Mouse (Mus musculus) cerebellum, postnatal 36 days (tissue): ENCODE results near the gene Slc44a5.
"Not testable (repeated sequence)": the region's sequence is repeated elsewhere in the genome, so short reads cannot be mapped to it uniquely, and the experiment has no call there.

Experiments used
- DNase-seq, 2 experiments: peaks; one replicate each; pipeline ENCODE4 v3.0.0; 2021 to 2022; ENCODE audit warnings: mixed read lengths in 2 of 2

The Slc44a5 gene

GRCm38 (mm10) chr3:154110528-154110927, 137.3 kb downstream of the Slc44a5 start:
- no peak for DNase-seq

DNA sequence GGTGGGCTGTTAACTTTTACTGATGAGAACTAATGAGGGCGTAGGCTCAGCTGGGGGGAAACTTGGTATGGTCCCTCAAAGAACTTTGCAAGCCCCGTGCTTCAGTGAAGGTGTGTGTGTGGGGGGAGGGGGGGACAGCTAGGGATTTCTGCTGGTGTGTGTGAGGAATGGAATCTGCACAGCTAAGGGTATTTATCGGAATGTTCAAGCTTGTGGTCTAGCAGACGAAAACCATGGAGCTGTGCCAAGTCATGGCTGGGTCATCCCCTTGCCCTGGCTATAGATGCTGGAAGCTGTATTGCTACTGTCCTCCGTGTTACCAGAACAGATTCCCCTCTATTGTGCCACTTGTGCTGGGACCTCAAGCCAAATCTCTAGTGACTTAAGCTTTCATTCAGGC, 138.0 kb downstream of the Slc44a5 start:
- DNase-seq: no peak

DNA sequence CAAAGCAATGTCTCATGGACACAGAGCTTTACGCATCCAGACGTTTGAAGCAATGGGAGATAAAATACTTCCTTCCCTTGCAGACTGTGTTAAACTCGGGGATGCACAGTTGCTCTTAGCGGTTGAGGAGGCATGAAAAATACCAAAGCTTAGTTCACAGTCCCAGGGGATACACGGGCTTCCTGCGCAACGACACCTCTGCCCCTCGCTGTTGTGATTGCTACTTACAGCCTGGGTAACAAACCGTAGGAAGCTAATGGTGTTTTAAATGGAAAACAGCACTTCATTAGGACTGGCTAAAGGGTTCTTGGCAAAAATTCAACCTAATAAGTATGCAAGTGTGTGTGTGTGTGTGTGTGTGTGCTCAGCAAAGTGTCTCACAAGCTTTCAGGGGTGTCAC, 141.8 kb downstream of the Slc44a5 start:
- DNase-seq: no peak

- no peak for DNase-seq
These were observed 142.2 kb downstream of the Slc44a5 start for GRCm38 (mm10) chr3:154115478-154115877.

- DNase-seq: no peak
These were observed 142.8 kb downstream of the Slc44a5 start for GRCm38 (mm10) chr3:154116000-154116399.

DNA sequence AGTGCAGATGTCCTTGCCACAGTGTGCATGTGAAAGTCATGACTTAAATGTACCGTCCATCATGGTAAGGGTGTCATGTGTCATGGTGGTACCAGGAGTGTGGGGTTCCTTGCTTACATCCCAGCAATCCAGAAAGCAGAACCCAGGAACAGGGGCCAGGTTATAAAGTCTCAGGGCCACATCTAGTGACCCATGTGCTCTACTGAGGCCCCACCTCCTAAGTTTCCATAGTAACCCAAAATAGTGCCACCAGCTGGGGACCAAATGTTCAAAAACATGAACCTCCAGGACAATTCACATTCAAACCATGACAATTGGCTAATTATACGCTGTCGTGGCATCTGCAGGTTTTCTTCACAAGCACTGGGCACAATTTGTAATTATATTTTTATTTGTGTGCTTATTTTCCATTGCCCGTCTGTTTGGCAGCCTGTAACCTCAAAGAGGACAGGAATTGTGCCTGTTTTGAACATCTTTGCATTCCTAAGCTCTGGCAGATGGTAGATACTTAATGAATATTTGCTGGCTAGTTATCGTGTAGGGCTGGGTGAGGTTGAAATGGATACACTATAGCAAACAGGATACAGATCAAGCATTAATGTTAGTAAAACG, 145.9 kb downstream of the Slc44a5 start:
- DNase-seq: no peak

DNA sequence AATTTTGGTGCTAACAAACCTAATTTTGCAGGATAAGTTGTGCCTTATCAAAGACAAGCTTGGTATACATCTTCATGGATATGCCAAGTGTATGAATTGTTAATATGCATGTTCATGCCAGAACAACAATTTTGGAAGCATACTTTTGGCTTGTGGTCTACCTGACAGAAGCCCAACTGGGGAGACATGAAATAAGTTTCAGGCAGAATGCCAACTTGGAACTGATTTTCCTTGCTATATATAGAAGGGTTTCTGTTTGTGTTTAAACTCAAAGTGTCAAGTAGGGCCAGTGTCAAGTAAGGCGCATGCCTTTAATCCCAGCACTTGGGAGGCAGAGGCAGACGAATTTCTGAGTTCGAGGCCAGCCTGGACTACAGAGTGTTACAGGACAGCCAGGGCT, 149.3 kb downstream of the Slc44a5 start:
- DNase-seq: no peak

DNA sequence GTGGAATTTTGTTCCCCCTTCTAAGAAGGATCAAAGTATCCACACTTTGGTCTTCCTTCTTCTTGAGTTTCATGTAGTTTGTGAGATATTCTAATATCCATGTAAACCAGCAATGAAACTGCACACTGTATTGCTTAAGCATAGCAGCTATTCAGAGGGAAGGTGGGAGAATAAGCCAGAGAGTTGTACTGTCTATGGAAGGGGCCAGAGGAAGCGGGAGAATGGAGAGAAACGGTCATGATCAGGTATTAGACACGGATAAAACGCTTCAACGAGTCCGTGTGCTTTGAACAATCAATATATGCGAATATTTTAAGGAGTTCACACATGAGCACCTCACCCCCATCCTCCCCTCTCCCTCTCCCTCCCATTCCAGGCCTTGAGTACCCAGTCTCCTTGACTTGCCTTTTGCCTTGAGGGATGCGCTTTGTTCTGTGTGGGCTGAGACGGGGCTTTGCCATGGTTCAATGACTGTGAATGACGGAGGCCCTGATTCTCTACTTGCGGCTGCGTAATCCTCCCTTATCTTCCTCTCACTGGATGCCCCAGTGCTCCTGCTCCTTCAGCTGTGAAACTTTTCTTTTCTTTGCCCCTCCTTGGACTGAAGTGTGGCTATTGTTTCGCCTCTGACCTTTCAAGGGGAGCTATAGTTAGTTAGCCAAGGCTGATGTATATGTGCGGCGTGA, 151.8 kb downstream of the Slc44a5 start:
- no peak for DNase-seq

DNA sequence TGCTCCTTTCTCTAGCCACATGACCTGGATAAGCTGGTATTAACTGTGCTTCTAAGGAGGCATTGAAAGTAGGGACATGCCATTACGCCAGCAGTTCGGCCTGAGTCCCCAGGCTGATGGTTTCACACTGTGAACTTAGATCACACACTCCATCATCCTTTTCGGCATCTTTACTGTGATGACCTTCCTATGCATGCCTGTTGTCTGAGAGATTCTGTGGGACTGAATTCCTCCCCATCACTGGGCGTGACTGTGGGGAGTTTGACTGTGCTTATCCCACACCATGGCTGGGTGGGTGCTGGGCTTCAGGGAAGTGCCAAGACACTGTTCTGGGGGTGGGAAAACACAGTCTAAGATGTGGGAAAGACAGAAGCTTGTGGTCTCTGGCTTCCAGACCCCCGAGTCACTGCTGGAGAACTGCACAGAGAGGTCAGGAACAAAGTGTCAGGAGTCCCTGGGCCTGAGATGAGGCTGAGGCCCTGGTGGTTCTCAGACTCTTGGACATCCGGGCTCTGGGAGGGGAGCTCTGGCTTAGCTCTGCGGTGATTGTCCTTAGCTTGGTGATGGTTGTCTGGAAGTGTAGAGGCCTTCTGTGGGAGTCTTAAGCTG, 152.6 kb downstream of the Slc44a5 start:
- no peak for DNase-seq

GRCm38 (mm10) chr3:154127246-154127645, 154.0 kb downstream of the Slc44a5 start:
- no peak for DNase-seq

DNA sequence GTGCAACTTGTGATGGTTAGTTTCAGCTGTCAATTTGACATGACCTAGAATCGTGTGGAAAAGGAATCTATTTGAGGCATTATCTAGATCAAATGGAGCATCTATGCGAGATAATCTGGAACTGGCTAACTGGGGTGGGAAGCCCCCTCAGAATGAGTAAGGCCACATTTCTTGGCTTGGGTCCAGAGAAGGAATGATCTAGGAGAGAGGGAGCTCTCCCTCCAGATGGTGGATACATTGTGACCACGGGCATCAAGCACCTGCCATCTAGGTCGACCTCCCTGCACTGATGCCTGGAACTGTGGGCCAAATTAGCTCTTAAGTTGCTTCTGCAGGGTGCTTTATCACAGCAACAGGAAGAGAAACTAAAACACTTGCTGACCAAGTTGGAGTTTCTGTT, 155.8 kb downstream of the Slc44a5 start:
- DNase-seq: no peak

- no peak for DNase-seq
These were observed 157.3 kb downstream of the Slc44a5 start for GRCm38 (mm10) chr3:154130431-154131114.

- no peak for DNase-seq
These were observed 160.8 kb downstream of the Slc44a5 start for GRCm38 (mm10) chr3:154133986-154134385.

- DNase-seq: no peak
These were observed 161.5 kb downstream of the Slc44a5 start for GRCm38 (mm10) chr3:154134701-154135100.

DNA sequence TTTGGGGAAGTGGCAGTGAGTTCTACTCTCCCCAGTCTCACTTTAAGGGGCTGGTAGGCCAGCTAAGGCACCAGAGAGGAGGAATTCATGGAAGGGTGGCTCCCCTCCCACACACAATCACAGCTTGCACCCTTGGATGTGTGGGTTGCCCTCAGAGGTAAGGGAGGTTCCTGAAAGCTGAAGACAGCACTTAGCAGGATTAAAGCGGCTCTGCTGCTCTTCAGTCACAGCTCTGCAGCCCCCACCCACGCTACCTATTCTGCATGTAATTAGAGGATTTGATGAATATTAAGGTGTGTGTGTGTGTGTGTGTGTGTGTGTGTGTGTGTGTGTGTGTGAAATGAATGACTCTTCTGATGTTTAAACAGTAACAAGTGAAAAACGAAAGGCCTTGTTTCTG, 163.3 kb downstream of the Slc44a5 start:
- DNase-seq: no peak

- DNase-seq: no peak
These were observed 168.1 kb downstream of the Slc44a5 start for GRCm38 (mm10) chr3:154141346-154141745.

DNA sequence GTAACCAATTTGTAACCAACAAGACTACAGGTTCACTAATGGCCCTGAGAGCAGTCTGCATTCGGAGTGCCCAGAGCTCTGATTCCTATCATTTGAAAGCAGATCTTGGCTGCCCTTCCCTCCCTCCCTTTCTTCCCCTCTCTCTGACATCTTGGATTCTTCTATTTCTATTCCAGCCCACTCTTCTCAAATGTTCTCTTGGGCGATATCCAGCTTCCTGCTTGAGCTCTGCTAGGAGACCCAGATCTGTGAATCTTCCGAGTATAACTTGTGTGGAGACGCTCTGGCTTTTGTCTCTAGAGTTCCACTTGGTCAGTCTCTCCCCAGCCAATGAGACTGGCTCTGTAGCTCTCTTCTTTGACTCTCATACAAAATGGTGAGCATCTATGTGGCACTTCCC, 169.4 kb downstream of the Slc44a5 start:
- DNase-seq: no peak

DNA sequence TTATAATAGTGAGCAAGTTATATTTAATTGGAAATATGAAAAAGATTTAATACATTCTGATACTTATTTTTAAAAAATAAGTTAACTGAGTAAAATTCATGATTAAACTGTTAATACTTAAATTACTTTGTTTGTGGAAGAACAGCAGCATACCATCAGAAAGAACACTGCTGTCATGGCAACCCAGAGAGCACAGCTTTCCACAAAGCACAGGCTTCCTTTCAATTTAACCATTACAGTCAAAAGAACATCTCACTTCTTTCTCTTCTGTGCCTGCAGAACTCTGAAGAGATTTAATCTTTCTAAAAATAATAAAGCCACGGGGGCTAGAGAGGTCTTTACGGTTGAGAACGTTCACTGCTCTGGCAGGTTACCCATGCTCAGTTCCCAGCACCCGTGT, 172.5 kb downstream of the Slc44a5 start:
- no peak for DNase-seq

DNA sequence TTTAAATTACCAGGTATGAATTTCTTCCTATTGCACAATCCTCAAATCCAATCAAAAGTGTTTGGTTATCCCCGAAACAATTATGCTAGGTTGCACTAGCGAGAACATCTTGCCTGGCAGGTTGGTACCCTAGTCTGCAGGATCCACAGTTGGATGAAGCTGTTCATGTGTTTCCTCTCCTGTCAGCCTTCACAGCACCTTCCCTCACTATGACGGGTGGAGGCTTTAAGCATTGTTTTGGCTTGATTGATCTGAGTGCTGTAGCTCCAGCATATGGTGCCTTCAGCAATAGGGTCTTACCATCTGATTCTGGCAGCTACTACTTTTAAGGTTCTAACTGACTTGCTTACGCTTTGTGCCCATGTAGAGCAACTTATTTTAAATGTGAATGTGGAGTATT, 176.5 kb downstream of the Slc44a5 start:
- DNase-seq: no peak

DNA sequence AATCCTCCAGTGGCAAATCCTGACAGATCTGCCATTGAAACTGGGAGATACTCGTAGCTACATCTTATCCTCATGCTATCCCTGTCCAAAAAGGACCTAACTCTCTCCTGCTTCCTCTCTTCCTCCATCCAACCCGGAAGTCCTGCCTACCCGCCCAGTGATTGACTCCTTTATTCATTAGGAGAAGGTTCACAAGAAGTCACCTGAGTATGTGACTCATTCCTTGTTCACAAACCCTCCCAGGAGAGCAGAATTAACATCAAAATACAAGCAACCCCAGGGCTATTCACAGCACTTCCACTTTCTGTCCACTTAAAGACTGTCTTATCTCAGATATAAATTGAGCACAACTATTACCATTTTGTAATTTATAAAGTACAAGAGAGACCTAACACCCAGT, 180.3 kb downstream of the Slc44a5 start:
- not testable (repeated sequence) for DNase-seq

- no peak for DNase-seq
These were observed 192.6 kb downstream of the Slc44a5 start for GRCm38 (mm10) chr3:154165882-154166281.

GRCm38 (mm10) chr3:154171881-154172592, 198.8 kb downstream of the Slc44a5 start:
- DNase-seq: no peak

DNA sequence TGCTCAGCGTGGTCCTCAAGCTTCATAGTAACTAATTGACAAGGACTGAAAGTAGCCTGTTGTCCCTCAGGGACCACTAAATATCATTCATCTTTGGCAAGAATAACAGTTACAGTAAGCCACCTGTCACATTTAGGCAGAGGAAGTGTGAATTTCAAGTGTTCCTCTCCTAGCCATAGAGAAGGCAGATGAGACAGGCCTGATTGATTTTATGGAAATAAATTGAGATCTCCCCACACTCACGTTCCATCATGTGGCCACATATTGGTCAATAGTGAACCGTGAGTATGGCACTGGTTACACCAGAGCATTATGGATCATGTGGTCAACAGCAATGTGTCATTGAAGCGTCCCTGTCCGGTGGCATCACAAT, 199.3 kb downstream of the Slc44a5 start:
- no peak for DNase-seq
